Mouse (Mus musculus): ENCODE results near the gene Npcd.

DNA sequence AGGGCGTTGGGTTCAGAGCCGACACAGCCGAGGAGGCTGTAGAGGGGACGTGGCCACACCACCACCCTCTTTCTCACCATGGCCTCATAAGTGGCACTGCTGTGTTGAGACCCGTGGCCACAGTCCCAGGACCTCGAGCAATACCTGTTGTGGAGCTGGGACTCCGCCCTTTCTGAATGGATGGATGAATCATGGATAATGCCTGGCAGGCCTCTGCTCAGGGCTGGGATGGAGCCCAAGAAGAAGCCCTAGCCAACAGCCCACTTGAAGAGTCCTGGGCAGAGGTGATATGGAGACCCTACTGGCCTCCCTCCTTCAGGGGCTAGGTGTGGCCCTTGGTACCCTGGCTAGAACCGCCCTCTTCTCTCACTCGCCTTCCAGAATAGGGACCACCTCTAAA lies 71.0 kb downstream of the Npcd start:
- TF ChIP-seq POLR2A (IDR thresholded peaks at IDR 0.05; ENCODE audit: insufficient read length, low read depth), result no peak
- TF ChIP-seq USF1 (IDR thresholded peaks at IDR 0.05; ENCODE audit: low read depth), result no peak
- TF ChIP-seq E2F4 (IDR thresholded peaks at IDR 0.05; ENCODE audit: insufficient read depth), result no peak
- no peak for TF ChIP-seq TCF12 (IDR thresholded peaks at IDR 0.05; ENCODE audit: insufficient read depth, poor library complexity, severe bottlenecking)
- no peak for TF ChIP-seq CEBPB (IDR thresholded peaks at IDR 0.05; ENCODE audit: insufficient read depth, poor library complexity, severe bottlenecking)

All from myocyte (in vitro differentiated cells).